Mouse (Mus musculus) spleen, adult 18-20 months (tissue): Measurements from ENCODE around the gene Llcfc1.

Experiments
- DNase-seq, 2 experiments: peaks; one replicate each; pipeline ENCODE4 v3.0.0; 2022; ENCODE audit warnings: mixed read lengths in 2 of 2

Gene Llcfc1

DNA sequence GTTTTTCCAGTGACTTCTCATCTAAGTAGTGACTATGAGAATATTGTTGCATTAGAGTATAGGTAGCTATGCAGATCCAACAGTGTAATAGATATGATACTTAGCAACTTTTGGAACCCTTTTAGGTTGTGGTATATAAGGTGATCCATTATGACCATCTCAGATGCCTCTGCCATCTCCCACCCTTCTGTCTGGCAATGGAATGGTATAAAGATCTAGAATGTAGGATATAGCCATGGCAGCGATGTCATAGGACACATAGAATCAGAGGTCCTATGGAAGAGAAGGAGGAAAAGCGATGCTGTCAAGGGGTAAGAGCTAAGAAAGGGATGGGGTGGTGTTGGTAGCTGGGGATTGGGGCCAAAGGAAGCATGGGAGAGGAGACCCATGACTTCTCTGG, at the start of gene Llcfc1:
Gene Llcfc1 (plus strand): TSS at position 301 of the 400 bp plus-strand sequence.
- no peak for DNase-seq

DNA sequence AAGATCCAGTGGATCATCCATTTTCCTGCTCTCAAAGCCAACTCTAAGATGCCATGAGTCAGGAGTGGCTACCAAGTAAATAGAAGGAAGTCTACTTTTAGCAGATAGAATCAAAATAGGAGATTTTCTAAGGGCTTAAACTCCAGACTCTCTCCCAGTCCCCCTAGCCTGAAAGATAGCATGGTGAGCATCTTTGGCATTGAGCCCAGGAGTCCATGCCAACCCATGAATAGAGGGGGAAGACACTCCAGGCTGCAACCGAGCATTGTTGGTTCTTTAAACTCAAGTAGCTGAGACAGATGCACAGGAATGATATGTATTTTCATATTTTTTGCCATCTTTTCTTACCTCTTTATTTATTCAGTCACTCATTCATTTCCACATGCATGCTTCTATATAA, 49.0 kb upstream of the Llcfc1 start:
- no peak for DNase-seq

DNA sequence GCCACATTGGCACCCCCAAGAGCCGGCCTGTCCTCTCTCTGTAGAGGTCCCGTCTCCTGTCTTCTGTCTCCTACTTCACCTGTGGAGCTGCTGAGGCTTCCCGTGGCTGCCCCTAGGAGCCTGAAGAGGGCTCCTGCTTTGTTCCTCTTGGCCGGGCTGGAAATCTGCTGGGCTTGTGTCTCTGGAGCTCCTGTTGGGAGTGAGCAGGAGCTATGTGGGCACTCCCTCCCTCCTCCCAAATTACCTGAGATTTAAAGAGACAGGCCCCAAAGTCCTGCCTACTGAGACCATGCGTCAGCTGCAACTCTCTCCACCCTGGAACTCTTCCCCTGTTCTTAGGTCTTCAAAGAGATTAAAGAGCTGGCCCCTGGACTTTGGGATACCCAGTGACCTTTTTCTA, 48.1 kb upstream of the Llcfc1 start, which contains the start of gene Trpv6:
Gene Trpv6 (minus strand): TSS at position 228 of the 400 bp plus-strand sequence.
- no peak for DNase-seq

DNA sequence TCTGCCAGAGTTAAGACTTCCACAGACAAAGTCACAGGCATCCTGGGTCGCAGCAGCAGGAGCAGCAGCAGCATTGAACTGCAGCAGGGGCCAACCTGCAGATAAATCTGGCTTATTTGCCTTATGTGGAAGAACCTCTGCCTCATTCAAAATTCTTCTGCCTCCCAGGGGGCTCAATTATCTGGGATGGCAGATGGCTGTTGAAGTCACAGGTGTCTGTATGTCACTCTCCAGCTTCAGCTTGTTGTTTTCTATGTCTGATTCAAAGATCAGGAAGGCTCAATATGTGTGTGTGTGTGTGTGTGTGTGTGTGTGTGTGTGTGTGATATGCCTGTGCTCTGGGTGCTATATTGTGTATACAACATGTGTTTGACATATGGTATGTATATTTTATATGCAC, 46.8 kb upstream of the Llcfc1 start:
- no peak for DNase-seq

DNA sequence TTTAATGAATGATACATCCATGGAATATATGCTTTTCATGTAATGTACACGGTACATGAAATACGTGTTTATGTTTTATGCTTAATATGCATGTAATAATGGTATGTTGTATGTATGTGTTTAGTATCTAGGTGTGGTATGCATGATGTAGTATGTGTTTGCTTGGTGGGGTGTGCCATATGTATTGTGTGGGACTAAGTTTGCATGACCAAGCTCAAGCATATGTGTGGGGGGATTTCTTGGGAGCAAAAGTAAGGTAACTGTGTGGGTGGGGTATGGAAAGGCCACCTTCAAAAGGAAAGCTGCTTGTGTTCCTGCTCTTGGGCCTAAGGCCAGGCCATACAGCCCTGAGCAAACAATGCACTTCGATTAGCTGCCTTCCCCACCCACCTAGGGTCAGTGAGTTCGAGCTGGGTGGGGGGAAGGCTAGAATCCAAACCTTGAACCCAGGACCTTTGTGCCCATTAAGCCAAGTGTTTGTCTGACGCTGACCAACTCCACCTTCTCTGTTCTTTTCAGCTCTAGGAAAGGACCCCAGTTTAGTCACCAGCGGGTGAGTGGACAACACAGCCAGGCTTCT, 46.2 kb upstream of the Llcfc1 start:
- DNase-seq: no peak

DNA sequence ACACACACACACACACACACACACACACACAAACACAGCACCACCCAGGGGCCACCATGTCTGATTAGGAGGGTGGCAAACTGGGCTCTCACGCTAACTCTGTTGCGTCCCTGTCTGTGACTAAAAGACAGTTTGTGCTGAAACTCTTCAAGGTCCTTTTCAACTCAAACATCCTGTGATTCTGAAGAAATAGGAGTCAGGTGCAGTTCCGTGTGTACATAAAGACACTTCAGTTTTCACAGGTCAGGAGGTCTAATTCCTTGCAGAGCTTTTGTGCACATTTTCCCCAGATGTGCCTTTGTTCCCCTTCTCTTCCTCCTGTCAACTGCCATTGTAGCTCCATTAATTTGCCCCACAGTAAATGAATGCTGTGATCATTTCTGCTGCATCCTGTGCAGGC, 43.8 kb upstream of the Llcfc1 start:
- DNase-seq: no peak

DNA sequence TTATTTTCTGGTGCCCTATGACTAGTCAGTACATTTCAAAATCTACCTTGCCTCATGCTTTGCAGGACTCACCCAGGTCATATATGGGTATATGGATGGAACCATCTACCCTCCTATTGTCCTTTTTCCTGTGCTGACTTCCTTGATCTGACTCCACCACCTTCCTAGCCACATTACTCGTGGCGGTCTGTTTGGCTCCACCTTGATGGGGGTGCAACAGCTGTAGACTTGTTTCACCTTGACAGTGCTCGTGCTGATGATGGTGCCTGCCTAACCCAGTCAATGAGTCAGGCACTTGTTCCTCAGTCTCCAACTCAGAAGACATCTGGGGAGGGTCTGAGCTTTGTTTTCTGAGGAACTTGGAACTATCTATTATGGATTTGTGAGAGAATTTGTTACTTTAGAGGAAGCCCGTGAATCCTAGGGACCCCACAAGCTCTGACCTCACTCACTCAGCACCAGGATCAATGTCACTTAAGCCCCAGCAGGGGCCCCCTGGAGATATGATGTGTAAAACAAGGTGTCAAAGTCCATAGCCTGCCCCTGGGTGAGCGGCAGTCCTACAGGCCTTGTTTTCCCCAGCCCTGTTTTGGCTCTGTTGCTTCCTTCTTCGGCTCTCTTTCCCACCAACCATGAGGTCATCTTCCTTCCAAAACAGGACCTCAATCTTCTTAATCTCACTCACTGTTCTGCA, 42.9 kb upstream of the Llcfc1 start:
- no peak for DNase-seq

DNA sequence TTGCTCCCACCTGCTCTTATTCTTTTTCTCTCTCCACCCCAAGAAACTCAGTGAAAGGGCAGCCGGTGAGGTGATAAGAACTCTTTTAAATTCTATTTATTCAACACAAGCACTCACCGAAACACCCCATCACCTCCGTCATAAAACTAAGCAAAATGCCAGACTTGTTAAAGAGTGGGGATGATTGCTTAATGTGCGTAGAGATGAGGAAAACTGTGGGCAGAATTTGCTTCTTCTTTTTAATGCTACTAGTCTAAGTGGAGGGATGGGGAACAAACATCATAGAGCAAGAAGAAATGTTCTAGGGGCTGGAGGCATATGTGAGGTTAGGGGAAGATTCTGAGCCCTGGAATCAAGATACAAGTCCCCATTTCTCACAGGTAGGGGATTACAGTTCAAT, 41.5 kb upstream of the Llcfc1 start:
- no peak for DNase-seq

DNA sequence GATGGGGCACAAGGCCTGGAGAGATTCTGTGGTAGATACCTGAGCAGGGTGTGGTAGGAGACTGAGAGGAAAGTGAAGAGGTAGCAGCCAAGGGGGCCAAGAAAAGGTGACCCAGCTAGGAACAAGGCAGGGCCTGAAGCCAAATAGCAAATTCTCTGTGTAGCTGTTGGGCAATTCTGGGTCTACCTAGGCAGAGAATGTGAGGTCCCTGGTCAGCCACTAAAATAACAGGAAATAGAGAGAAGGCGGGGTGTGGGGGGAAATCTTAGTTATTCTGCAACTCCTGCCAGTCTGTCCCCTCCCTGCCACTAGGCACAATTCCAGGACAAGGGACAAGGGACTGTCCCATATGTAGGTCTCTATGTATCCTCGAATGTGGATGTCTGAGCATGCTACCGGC, 41.0 kb upstream of the Llcfc1 start:
- DNase-seq: no peak

DNA sequence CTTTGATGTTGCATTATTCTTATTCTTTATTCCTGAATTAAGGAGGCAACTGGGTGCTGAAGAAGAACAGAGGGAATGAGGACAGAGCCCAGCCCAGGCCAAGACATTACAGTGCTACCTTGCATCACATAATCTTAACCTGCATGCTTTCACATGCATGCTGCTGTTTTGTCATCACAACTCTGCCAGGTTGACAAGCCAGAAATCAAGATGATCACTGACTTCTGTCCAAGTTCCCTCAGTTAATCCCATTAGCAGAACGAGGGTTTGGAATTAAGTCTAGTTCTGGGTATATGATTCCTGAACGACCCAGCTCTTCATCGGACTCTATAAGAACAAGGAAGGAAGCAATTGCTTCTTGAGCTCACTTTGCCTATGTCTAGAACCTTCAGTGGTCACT, 38.0 kb upstream of the Llcfc1 start:
- no peak for DNase-seq

DNA sequence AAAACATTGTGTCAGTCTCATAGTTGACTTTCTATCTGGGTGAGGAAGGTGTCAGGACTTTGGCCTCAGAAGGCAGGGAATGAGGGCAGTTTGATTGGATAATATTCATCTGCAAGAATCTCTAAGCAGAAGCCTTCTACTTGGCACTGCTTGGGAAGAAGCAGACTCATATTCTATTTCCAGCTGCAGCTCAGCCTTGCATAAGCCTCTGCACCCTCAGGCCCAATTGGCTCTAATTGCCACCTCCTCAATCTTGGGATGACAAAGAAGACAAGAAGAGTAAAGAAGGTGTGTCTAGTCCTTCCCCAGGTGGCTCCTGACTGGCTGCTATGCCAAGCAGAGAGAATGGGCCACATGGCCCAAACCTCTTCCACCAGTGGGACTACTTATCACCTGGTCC, 37.6 kb upstream of the Llcfc1 start:
- no peak for DNase-seq

DNA sequence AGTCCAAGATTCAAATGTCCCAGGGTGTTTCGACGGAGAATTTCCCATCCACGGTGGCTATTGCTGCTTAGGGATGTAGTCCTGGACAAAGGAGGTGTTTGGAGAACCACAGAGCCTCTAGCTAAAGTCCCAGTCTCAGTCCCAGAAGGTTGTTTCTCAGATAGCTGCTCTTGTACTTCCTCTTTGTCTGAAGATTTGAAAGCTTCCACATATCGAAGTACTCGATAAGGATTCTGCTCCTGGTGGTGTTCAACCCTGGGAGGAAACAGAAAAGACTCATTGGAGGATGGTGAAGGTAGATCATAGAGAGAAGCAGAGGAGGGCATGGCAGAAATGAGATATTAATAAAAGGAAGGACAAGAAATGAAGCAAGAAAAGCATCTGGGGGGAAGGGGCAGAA, 31.1 kb upstream of the Llcfc1 start:
- no peak for DNase-seq

DNA sequence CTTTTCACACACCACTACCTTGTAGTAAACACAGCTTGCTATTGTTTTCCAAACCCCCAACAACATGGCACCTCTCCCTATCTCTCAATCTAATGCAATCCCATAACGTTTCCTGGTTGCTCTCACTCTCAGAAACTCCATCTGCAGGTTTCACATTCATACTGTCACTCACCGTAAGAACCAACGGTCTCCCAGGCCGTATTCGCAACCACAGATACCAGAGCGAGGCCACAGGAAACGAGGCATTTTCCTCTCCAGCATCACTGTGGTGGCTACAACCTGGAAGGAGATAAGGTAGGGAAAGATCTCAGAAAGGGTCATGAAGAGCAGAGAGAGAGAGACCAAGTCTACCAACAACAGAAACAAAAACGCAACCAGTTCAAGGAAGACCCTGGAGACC, 29.6 kb upstream of the Llcfc1 start:
- no peak for DNase-seq

DNA sequence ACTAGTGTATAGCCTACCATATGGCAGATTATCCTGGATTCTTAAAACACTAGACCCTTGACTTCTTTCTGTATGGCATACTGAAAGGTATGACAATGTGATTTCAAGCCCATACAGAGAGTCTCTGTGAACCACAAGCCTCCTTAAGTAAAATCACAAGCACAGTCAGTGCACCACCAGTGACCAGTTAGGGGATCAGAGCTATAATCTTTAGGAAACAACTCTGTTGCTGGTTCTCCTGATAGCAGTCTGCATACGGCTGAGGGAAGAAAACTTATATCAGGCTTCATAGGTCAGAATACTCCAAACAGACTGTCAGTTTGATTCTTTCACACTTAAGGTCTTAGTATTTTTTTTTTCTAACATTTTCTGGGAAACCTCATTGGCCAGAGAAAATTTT, 25.7 kb upstream of the Llcfc1 start:
- DNase-seq: no peak

DNA sequence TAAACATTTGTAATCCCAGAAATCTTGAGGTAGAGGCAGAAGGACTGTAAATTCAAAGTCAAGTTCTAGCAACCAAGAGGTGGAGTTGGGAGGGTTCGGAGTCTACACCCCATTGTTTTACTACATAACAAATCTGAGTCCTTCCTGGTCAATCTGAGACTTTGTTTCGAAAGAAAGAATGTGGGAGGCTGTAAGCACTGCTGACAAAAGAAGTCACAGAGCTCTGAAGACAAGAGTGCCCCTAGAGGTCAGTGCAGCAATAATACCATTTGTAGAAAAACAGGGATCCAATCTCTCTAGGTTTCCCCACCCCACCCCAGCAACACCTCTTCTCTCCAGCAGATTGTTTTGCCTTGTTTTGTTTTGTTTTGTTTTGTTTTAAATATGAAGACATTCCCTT, 21.9 kb upstream of the Llcfc1 start:
- DNase-seq: no peak

DNA sequence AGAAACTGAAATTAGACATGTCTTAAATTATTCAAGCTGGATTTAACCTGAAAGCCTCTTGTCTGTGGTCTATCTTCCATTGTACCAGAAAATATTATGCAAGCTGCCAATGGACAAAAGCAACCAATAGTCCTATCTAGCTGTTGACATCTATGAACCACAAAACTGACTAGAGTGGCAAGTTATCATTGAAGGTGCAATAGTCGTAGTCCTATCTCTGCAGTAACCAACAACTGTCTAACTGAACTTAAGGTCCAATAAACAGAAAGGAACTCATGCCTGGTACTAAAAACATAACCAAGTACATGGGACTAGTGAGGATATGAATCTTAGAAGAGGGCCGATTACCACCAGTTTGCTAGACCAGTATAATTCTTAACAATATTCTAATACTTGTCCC, 7.7 kb upstream of the Llcfc1 start:
- no peak for DNase-seq

DNA sequence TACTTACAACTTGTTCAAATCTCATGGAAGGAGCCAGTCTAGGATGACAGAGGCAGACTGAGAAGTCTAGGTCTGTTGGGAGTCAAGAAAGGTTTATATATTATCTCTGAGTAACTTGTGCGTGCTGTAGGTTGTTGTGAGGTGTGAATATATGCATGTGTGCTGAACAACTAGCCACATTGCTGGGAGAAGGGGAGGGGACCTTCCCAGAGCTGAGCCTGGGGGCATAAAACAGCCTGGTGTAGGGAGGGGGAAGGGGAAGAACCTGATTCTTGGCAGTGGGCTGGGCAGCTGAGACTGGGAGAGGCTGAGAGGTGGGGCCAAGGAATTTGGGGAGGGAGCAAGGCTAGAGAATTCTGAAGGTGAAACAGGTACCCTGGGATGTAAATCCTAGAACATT, 3.6 kb upstream of the Llcfc1 start, which contains the start of gene Trpv5:
Gene Trpv5 (minus strand): TSS at position 101 of the 400 bp plus-strand sequence.
- DNase-seq: no peak

DNA sequence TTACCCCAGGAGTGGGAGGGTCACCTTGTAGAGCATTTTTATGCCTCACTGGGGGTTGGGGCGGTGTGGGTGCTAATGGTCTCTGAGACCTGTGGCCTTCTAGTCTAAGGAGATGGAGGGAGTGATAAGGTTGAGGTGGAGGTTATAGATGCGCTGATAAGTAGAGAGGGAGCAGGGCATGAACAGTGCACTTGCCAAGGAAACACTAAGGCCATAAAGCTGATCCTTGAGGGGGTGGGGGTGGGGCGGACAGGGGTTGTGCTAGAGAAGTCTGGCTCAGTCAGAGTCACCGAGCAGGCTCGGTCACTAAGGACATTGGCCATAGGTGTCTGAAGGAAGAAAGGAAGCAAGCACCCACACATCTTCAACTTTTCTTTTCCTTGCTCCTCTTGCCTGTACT, 2.6 kb upstream of the Llcfc1 start:
- no peak for DNase-seq

DNA sequence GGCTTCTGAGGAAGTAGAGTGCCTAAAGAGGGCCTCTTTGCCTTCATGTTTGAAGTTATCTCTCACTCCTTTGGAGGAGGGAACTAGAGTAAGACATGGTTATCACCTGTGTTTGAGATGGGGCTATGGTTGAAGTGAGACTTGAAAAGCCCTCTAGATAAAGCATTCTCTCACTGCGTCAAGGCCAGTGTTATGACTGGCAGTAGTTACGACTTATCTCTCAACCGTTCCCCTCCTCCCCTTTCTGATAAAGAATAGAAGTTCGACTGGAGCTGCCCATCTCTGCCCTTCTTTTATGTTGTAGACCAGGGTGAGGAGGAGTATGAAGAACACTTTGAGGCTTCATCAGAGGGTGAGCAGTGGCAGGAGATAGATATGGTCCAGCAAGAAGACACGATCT, 680 bp downstream of the Llcfc1 start:
- no peak for DNase-seq

DNA sequence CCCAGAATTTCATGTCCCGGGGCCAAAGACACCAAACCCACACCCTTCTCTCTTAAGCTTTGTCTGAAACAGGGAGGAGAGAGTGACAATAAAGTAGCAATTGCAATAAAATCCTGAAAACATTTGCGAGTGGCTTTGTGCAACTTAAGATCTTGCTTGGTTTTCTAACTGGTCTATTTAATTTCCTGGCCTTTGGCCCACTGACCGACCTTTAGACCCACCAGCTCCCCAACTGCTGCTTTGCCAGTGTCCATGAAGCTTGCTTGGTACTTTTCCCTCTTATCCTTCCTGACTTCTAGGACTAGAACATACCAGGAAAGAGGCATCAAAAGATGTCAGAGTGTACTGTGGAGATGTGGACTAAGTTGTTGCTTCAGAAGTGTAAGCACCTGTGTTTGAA, 1.4 kb downstream of the Llcfc1 start:
- DNase-seq: no peak

DNA sequence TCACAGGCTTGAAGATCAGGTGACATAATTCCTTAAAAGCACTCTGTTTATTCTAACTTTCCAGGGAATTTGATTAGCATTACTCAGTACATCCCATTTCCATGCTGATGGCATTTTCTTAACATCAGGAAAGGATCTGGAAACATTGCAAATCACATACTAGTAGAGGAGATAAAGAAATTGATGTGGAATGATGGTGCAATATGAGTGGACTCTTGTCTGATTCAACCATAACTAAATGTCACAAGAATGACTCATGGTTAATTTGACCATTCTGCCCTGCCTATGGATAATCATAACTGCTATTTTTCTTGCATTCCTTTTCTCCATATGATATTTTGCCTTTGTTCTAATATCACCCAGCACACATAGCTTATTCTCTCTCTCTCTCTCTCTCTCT, 8.0 kb downstream of the Llcfc1 start:
- no peak for DNase-seq

DNA sequence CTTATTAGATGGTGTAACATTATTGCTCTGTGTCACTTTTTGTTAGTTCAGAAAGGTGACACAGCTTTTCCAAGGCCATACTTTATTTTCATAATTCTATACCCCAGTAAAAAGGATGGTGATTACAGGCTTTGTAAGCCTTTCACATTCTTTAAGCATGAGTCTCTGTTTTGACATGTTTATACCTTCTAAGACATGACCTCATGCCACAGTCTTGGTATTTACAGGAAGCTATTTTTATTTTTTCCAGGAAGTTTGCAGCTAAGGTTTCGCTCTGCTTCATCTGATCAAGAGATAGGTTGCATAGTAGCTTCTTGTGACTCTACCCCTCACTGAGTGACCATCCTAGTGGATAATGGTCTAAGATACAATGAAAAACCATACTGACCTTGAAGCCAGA, 10.2 kb downstream of the Llcfc1 start:
- DNase-seq: no peak

DNA sequence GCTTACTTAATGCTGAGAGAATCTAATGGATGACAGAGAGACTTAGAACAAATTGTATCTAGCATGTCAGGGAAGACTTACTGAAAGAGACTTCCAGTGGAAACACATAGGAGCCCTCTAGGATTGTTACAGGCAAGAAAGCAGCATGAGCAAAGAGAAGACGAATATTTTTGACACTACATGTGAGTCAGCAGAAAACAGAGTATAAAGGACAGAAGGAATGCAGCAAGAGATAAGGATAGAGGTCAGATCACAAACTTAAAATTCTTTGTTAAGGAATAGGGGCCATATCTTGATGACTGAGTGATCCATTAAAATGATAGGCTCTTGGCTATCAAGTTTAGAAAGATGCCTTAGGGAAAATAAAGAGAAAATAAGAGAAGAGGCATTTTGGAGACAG, 17.0 kb downstream of the Llcfc1 start:
- DNase-seq: no peak

DNA sequence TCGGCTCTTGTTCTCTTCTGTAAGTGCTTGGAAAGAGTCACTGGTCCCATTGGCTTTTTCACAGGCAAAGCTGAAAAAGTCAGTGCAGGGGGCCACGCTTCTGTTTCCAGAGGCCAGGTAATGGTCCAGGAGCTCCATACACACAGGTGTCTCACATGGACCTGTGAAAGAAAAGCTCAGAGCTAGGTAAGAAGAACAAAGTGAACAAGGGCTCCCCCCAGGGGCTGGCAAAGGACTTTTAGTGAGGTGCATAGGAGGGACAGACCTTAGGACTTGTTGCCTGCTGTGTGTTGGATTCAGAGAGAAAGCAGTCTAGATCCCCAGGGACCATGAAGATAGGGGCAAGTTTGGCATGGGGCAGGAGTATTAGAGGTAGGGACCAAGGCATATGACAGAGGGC, 18.7 kb downstream of the Llcfc1 start:
- peak in 1 of 2 experiments; percentile 6 for DNase-seq

DNA sequence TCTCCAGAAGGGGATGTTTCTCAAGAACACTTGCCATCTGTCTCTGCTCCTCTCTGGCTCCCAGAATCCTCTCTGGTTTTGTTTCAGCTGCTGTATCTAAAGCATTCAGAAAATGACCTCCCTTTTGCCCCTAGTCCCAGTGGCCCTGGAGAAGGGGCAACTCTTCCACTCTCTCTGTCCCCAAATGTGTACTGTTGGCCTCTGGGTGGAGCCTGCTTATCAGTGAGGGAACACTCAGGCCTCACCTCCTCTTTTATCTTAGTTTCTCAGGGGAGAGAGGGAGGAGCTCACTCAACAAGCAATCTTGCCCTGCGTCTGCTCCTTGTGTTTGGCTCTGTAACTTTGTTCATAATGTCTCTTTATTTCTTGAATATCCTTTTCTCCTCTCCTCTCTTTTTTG, 19.9 kb downstream of the Llcfc1 start, which contains the start of gene Kel:
Gene Kel (minus strand): TSS at position 217 of the 400 bp plus-strand sequence.
- DNase-seq: no peak
